ENCODE assay signal across 18 mouse cellular contexts in genomic region chr13:54186394-54186793, GRCm38 (mm10). TPM values are rescaled to one million over a fixed set of nuclear protein-coding genes. Genes with fewer than 3 reads are reported as not detected.
DNase-seq lines count a peak whose midpoint lies in the region; ATAC-seq lines count a peak whose summit lies in the region.
"Had no signal": no experiment of that assay in that cellular context is flagged by ENCODE, and none has a peak within 500 bp of the region (broad histone marks: within the 10 kb centered on the region; RNA-seq: fewer than 3 reads in every experiment).

No protein-coding gene starts in this region.

- peak; percentile 62 for ATAC-seq in granulocyte monocyte progenitor cell, adult 5-6 weeks (replicated peaks; ENCODE audit: poor library complexity, severe bottlenecking)
- peak; percentile 74 for ATAC-seq in megakaryocyte progenitor cell, adult 5-6 weeks (replicated peaks; ENCODE audit: poor library complexity)
- ATAC-seq: forebrain, embryonic 13.5 days; forebrain, postnatal 0 days; inflammation-experienced regulatory T-cells, adult 6 months had no signal

- DNase-seq in heart, adult 11 months, result peak; percentile 77
- no peak for DNase-seq in heart, adult 8-10 months (ENCODE audit: low spot score)
- no peak for DNase-seq in embryo, embryonic 11 days
- DNase-seq in urinary bladder, postnatal 4 days (ENCODE audit: low spot score in 2 of 2), result no peak
- no peak for DNase-seq in frontal cortex, postnatal 36 days (ENCODE audit: low spot score in 2 of 2)
- DNase-seq in thymus, postnatal 4 days, result no peak
- DNase-seq: adrenal gland, adult 8-10 months; adrenal gland, postnatal 36 days; cerebellum, adult 11 months; cerebellum, adult 8-10 months; cerebellum, postnatal 14 days; forebrain, postnatal 0 days; gastrocnemius, postnatal 36 days; heart, adult 2 months had no signal

RNA-seq across cellular contexts. Expression of gene Hrh2, which starts 5.5 kb away (rescaled TPM):
- total RNA-seq in heart, adult 8-10 months (2022), result under 1 TPM; 0.60 to 0.75 (median 0.64) TPM
- total RNA-seq in granulocyte monocyte progenitor cell, adult 5-6 weeks (2014; fragmentation: Nextera tagmentation), result 6.0 and 6.8 TPM in 2 replicates
- 2.2 and 4.4 TPM in 2 replicates for total RNA-seq in granulocyte monocyte progenitor cell, adult 5-6 weeks (2017)
- 6.7 and 7.8 TPM in 2 replicates for total RNA-seq in megakaryocyte progenitor cell, adult 5-6 weeks (2015)
- total RNA-seq in megakaryocyte progenitor cell, adult 5-6 weeks (2017), result 2.8 and 4.1 TPM in 2 replicates
